Mouse (Mus musculus) megakaryocyte progenitor cell, adult 5-6 weeks (primary cell): ENCODE measurements around the gene Pcca. TPM values are rescaled to one million over a fixed set of nuclear protein-coding genes. Genes with fewer than 3 reads are reported as not detected.

ENCODE experiments used
- ATAC-seq: replicated peaks from 2 replicates; pipeline ENCODE4 v1.8.0; 2016; ENCODE audit warnings: mild to moderate bottlenecking, moderate TSS enrichment, inconsistent platforms; ENCODE audit not compliant: poor library complexity
- total RNA-seq, 2 experiments: library from RNA; stranded (forward) in 1 of 2; stranded (reverse) in 1 of 2; fragments of 157-497, 149-512 nt in 1 of 2; fragments of 200-1000 nt in 1 of 2; gene quantifications; 2 replicates each; pipeline versions ENCODE4 v1.2.3 to v1.2.4; 2015 to 2017

The Pcca gene
- total RNA-seq (2015) (57.9 and 81.2 TPM in 2 replicates), total RNA-seq (2017) (38.7 and 72.6 TPM in 2 replicates)

- peak; percentile 97 for ATAC-seq
Observed at GRCm38 (mm10) chr14:122534017-122534924, at the start of gene Pcca. Gene Pcca (plus strand): TSS chr14:122534324.

- ATAC-seq: no peak
Observed at GRCm38 (mm10) chr14:122484458-122484843, 49.7 kb upstream of the Pcca start.

- no peak for ATAC-seq
Observed at GRCm38 (mm10) chr14:122484844-122485551, 49.1 kb upstream of the Pcca start.

- ATAC-seq: peak; percentile 36; the same call in 1 of the 2 replicates
Observed at GRCm38 (mm10) chr14:122485635-122486181, 48.4 kb upstream of the Pcca start.

- ATAC-seq: no peak
Observed at GRCm38 (mm10) chr14:122486611-122487010, 47.5 kb upstream of the Pcca start.

- ATAC-seq: no peak
Observed at GRCm38 (mm10) chr14:122487366-122487765, 46.8 kb upstream of the Pcca start.

GRCm38 (mm10) chr14:122489041-122489440, 45.1 kb upstream of the Pcca start:
- ATAC-seq: no peak

GRCm38 (mm10) chr14:122489686-122490414, 44.3 kb upstream of the Pcca start:
- no peak for ATAC-seq

- ATAC-seq: peak; percentile 47
Observed at GRCm38 (mm10) chr14:122490441-122491328, 43.4 kb upstream of the Pcca start, which contains the start of gene Gm10837. Gene Gm10837 (plus strand): TSS chr14:122490586.

- no peak for ATAC-seq
Observed at GRCm38 (mm10) chr14:122491521-122491920, 42.6 kb upstream of the Pcca start.

- ATAC-seq: no peak
Observed at GRCm38 (mm10) chr14:122492015-122492414, 42.1 kb upstream of the Pcca start.

- peak; percentile 66; the same call in 1 of the 2 replicates for ATAC-seq
Observed at GRCm38 (mm10) chr14:122509058-122509457, 25.1 kb upstream of the Pcca start.

- ATAC-seq: no peak
Observed at GRCm38 (mm10) chr14:122511519-122511918, 22.6 kb upstream of the Pcca start.

- ATAC-seq: no peak
Observed at GRCm38 (mm10) chr14:122513511-122514036, 20.6 kb upstream of the Pcca start.

GRCm38 (mm10) chr14:122528475-122528874, 5.6 kb upstream of the Pcca start:
- ATAC-seq: no peak

- no peak for ATAC-seq
Observed at GRCm38 (mm10) chr14:122535986-122536385, 1.9 kb downstream of the Pcca start.

GRCm38 (mm10) chr14:122548421-122548820, 14.3 kb downstream of the Pcca start:
- ATAC-seq: no peak

- no peak for ATAC-seq
Observed at GRCm38 (mm10) chr14:122548905-122549304, 14.8 kb downstream of the Pcca start.

- ATAC-seq: no peak
Observed at GRCm38 (mm10) chr14:122552761-122553445, 18.8 kb downstream of the Pcca start.
